Mouse (Mus musculus) frontal cortex, postnatal 10 days (tissue): ENCODE measurements around the gene D230025D16Rik.
"Not testable (repeated sequence)": the region's sequence is repeated elsewhere in the genome, so short reads cannot be mapped to it uniquely, and the experiment has no call there.

Source experiments
- DNase-seq, 2 experiments: peaks; one replicate each; pipeline ENCODE4 v3.0.0; 2022; ENCODE audit warnings: low spot score in 2 of 2, mixed read lengths in 1 of 2

Gene D230025D16Rik

DNA sequence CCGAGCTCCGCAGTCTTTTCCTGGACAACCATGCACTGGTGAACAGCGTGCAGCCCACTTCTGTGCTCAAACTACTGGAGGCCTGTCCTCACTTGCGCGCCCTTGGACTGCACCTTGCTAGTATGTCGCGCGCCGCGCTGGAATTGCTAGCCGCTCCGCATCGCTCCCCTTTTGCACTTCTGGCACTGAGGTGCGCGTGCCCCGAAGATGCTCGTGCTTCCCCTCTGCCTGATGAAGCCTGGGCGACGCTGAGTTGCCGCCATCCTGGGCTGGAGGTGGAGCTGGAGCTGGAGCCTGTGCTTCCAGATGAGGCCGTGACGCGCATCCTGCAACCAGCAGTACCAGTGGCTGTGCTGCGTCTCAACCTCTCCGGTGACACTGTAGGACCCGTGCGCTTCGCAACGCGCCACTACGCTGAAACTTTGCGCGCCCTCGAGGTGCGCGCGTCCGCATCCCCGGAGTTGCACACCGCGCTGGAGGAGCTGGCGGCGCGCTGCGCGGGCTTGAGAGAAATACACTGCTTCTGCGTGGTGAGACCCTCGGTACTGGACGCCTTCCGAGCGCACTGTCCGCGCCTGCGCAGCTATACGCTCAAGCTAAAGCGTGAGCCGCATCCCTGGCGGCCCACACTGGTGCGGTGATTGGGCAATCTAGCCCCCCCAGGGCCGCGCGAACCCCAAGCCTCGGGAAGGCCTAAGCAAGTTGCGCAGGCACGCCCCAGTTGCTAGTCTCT, 43.6 kb downstream of the D230025D16Rik start:
- DNase-seq: peak; percentile 73 to 80

DNA sequence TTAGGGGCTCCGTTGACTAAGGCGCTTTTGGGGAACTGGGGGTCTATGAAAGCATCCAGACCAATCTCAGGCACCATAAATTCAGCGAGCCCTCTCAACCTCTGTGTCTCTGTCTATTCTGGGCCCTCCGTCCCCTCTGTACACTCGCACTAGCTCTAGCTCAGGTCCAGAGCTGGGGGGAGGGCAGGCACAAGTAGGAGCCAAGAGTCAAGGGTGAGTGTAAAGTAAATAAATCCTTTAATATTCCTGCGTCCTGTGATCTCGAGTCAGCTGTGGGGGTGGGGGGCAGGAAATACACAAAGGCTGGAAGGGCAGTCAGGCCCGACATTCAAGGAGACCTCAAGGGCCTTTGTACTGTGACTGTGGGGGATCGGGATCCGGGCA, 44.1 kb downstream of the D230025D16Rik start:
- no peak for DNase-seq

- no peak for DNase-seq
Observed at GRCm38 (mm10) chr8:105269461-105269947, 44.6 kb downstream of the D230025D16Rik start, which contains the start of gene Hsf4. Gene Hsf4 (plus strand): TSS chr8:105269801.

DNA sequence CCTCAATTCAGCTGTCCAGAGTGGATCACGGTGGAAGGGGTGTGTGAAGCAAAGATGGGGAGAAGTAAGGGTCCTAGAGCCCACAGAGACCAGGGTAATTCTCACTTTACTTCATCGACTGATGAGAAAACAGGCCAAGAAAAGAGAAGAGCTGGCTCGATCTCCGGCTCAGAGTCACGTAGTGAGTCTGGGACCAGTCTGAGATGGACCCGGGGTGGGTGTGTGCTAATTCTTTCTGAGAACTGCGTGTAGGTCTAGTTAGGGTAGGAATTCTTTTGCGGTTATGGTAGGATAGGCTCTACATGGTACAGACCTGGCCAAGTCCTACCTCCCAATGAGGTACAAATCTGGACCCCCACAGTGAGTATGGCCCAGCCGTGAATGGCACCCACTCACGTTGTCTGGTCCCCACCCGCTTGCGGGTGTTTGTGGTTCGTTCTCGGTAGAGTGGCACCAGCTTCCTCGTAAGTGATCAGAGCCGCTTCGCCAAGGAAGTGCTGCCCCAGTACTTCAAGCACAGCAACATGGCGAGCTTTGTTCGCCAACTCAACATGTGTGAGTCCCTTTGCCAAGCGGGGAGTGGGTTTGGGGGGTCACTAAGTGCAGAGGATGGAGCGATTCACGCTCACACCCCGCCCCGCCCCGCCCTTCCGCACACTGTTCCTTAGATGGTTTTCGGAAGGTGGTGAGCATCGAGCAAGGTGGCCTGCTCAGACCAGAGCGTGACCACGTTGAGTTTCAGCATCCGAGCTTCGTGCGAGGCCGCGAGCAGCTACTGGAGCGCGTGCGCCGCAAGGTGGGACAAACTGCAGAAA, 45.4 kb downstream of the D230025D16Rik start:
- no peak for DNase-seq

GRCm38 (mm10) chr8:105270916-105271186, 45.9 kb downstream of the D230025D16Rik start:
- DNase-seq: no peak

DNA sequence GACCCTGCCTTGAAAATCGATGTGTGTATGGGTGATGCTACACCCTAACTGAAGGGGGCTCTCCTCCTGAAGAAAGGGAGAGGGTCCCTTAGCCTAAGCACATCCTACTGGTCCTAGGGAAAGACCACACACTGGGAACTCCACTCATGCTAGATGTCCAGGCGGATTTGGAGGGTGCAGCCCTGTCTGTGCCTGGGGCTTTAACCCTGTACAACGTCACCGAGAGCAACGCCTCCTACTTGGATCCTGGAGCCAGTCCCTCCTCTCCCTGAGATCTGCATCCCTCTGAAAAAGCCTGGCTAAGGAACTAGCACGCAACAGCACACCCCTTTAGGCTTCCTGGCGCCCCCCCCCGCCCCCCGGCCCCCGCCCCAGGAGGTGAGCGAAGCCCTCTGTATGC, 50.4 kb downstream of the D230025D16Rik start:
- no peak for DNase-seq

DNA sequence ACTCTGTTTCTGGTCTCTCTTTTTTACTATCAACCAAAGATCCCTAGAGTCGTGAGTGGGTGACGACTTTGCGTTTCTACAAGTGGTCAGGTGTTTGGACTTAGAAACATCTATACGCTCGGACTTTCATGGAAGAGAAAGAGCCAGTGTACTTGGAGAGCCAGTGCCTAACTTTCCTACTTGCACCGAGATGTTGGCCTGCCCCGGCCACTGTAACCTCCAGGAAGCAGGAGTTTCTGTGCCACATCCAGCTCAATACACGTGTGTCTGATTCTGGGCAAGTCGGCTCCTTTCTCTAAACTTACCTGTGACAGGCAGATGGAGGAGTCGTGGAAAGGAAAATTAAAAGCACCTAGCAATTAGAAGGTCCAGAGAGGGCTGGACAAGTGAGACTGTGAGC, 50.9 kb downstream of the D230025D16Rik start, which contains the start of gene Nol3:
TSS of gene Nol3 (plus strand) at position 301 of the 400 bp plus-strand sequence.
- no peak for DNase-seq

DNA sequence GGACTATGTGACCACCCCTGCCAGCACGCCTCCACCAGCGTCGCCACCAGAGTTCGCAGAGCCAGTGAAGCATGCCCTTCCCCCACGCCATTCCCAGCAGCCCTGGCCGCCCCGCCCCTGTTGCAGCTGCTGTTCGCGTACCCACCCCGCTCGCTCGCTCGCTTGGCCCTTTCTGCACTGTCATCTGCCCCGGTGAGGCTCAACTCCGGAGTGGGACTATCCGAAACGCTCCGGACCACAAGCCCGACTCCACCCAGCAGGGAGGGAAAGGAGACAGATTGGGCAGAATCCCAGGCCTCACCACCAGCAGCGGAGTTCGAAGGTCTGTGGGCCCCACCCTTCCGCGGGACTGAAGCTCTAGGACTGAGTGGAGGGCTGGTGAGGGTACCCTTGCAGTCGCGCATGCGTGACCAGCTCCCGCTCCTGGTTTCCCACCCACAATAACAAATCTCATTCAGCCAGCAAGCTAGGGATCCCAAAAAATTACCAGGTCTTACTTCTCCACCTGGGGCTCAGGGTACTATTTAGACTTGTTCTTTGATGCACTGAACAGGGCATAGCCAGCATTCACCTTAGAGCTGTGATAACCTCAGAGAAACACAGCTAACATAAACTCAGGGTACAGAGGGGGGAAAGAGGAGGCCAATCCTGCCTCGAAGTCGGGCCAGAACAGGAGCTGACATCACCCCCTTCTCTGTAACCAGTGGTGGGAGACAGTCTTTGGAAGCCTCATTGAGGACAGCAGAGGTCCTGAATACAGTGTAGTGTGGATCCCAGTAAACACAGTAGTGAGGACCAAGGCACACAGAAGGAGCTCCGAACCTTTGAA, 51.6 kb downstream of the D230025D16Rik start:
- DNase-seq: no peak

- DNase-seq: peak; percentile 59 to 74
Observed at GRCm38 (mm10) chr8:105278911-105279334, 54.0 kb downstream of the D230025D16Rik start.

DNA sequence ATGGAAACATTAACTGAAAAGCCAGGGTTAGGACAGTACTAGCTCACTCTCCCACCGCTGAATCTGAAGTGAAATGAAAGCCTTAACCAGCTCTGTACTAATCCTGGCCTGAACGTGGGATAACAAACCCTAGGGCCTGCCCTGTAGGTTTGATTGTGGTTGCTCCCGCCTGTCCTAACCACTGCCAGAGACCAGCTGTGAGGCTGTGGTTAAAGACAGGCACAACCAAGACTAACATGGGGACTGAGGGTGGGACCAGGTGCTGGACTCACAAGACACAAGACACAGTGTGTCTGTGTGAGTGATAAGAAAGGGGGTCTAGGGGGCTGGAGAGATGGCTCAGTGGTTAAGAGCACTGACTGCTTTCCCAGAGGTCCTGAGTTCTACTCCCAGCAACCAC, 55.6 kb downstream of the D230025D16Rik start:
- no peak for DNase-seq

- DNase-seq: no peak
Observed at GRCm38 (mm10) chr8:105281821-105282220, 56.9 kb downstream of the D230025D16Rik start.

- DNase-seq: no peak
Observed at GRCm38 (mm10) chr8:105282239-105282638, 57.3 kb downstream of the D230025D16Rik start.

DNA sequence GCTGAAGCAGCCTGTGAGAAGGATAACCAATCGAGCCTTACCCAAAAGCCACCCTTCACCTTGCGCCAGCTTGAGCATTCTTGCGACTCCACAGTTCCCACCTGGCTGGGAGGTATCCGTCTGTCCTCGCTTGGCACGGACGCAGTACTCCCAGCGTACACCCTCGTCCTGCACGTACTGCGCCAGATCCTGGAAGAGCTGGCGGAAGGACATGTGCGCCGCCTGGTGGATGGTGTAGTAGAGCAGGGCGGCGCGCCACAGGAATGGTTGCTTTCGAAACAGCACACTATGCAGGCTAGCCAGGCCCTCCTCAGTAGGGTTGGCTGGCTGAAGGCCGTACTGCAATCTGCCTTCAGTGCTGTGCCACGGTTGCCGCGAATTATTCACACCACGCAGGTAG, 58.1 kb downstream of the D230025D16Rik start:
- DNase-seq: no peak

GRCm38 (mm10) chr8:105285514-105285913, 60.6 kb downstream of the D230025D16Rik start:
- no peak for DNase-seq

GRCm38 (mm10) chr8:105286907-105287306, 62.0 kb downstream of the D230025D16Rik start:
- DNase-seq: no peak

- DNase-seq: no peak
Observed at GRCm38 (mm10) chr8:105288231-105288630, 63.3 kb downstream of the D230025D16Rik start.

DNA sequence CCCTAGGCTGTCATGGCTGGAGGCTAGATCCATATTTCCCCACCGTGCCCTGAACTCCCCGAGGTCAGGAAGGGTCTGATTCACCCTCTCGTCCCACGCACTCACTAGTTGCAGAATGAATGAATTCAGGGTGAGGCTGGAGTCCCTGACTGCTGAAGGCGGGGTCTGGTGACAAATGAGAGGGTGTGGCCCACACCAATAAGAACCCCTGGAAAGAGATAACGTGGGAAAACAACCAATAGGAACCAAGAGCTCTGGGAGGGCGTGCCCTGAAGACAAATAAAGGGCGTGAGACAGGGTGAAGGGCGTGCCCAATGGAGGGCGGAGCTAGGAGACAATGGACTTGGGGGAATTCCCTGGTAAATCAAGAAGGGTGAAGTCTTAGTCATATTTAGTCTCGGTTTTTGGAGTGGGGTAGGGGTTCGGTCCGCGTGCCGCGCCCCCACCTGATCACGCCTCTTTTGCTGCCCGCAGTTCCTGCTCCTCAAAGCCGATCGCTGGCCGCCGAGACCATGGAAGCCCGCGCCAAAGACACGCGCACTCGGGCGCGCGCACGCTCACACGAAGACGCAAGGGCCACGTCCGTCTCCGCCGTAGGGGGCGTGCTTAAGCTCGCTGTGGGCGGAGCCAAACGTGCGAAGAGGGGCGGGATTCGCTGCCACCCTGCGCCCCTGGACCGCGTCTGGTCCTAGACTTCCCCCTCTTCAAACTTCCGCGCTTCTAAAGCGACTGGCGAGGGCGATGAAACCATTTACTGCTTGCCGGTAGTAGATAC, 64.2 kb downstream of the D230025D16Rik start:
- DNase-seq: peak; percentile 91 to 95

GRCm38 (mm10) chr8:105289805-105290460, 65.0 kb downstream of the D230025D16Rik start, which contains the start of gene 4931428F04Rik:
Gene 4931428F04Rik (minus strand): TSS chr8:105289864.
- peak in 1 of 2 experiments; percentile 56 for DNase-seq

- DNase-seq: peak in 1 of 2 experiments; percentile 74
Observed at GRCm38 (mm10) chr8:105290554-105291314, 65.8 kb downstream of the D230025D16Rik start.

DNA sequence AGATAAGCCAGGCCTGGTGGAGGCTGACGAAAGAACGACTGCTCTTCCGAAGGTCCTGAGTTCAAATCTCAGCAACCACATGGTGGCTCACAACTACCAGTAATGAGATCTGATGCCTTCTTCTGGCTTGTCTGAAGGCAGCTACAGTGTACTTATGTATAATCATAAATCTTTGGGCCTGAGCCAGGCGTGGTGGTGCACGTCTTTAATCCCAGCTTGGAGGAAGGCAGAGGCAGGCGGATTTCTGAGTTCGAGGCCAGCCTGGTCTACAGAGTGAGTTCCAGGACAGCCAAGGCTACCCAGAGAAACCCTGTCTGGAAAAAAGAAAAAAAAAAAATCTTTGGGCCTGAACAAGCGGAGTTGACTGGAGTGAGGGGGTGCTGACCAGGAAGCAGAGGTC, 66.4 kb downstream of the D230025D16Rik start:
- DNase-seq: not testable (repeated sequence)
